Mouse (Mus musculus) frontal cortex, postnatal 14 days (tissue): ENCODE data around the gene Tmem89.

Experiments
- DNase-seq, 2 experiments: peaks; one replicate each; pipeline ENCODE4 v3.0.0; 2022; ENCODE audit warnings: low spot score in 2 of 2

Gene Tmem89

DNA sequence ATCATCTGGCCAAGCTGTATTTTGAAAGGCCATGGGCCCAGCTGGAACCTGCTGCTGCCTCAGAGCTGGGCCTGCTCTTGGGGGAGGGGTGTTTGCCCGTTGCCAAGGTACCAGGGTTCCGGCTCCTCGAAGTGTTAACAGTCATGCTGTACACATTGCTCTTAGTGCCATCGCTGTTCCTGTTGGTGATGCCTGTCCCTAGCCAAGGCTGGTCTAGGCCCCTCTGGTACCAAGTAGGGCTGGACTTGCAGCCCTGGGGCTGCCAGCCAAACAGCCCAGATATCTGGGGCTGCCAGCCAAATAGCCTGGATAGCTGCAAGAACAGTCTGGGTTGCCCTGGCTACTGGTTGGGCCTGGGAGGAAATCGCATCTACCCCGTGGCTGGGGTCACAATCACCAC, at the start of gene Tmem89:
Gene Tmem89 (plus strand): TSS at position 129 of the 400 bp plus-strand sequence.
- peak; percentile 36 to 63 for DNase-seq

GRCm38 (mm10) chr9:108912308-108912707, 2.1 kb upstream of the Tmem89 start:
- no peak for DNase-seq

DNA sequence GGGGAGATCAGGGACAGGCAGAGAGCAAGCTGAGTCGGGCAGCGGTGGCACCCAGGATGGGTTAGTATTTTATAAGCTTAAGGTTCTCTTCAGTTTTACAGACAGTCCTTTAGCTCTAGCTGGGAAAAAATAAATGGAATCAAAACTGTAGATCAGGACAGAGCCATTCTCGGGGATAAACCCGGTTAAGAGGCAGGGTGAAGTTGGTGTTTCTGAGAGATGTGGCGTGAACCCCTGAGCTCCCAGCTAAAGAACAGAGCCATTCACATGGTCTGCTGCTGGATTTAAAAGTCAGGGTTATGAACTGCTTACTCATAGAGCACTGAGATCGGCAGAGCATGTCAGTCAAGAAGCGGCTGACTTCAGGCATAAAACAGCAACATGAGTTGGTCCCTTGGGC, 1.3 kb upstream of the Tmem89 start:
- no peak for DNase-seq

GRCm38 (mm10) chr9:108913621-108914020, 798 bp upstream of the Tmem89 start:
- DNase-seq, result no peak

GRCm38 (mm10) chr9:108925897-108926296, 11.5 kb downstream of the Tmem89 start:
- DNase-seq, result no peak

GRCm38 (mm10) chr9:108928424-108928823, 14.0 kb downstream of the Tmem89 start:
- DNase-seq, result no peak

DNA sequence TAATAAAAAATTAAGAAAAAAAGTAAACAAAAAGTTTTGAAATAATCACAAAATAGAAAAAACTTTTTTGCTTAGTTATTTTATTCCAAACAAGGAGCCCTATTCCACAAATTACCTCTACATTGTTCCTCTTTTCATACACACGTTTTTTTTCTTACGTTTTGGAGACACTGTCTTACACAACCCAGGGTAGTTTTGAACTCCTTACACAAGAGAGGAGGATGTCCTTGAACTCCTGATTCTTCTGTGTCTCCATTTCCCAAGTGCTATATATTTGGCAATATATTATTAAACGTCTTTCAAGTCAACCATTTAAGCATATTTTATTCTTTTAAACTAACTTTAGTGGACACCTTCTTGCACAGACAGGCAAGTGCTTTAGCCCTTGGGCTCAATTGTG, 21.6 kb downstream of the Tmem89 start:
- DNase-seq, result no peak

GRCm38 (mm10) chr9:108936418-108937364, 22.3 kb downstream of the Tmem89 start, which contains the start of gene Uqcrc1:
Gene Uqcrc1 (plus strand): TSS chr9:108936633.
- DNase-seq, result peak; percentile 90 to 94

DNA sequence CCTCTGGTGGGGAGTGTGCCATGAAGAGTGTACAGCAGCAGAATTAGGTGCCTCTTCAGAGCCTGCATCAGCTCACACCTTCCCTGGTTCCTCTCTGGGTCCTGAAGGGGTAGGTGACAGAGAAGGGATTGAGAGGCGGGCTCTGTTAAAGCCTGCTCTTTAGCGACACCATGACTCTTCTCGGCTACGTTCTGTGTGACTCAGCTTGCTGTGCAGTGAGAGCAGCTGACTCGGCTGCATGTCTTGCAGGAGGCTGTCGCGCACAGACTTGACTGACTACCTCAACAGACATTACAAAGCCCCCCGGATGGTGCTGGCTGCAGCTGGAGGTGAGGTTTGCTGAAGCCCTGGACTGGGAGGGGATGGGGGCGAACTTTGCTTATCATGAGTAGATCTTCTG, 30.7 kb downstream of the Tmem89 start:
- DNase-seq, result no peak

DNA sequence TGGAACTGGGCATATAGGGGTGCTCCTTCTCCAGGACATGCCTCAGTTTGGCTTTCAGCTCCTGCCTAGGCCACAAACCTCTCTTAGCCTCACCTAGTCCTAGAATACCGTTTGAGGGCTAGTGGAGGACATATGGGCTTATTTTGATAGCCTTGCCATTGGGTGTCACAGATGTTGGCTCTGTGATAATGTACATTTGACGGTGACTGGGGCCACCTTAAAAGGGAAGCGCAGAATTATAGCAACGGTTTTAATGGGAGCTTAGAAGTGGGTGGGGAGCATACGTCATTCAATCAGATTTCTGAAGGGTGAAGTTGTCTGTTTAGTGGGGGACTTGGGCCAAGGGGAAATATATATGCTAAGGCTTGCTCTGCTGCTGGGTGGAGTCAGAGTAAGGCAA, 31.2 kb downstream of the Tmem89 start:
- no peak for DNase-seq

GRCm38 (mm10) chr9:108949231-108949966, 35.0 kb downstream of the Tmem89 start:
- no peak for DNase-seq

GRCm38 (mm10) chr9:108949967-108950728, 35.7 kb downstream of the Tmem89 start:
- no peak for DNase-seq

DNA sequence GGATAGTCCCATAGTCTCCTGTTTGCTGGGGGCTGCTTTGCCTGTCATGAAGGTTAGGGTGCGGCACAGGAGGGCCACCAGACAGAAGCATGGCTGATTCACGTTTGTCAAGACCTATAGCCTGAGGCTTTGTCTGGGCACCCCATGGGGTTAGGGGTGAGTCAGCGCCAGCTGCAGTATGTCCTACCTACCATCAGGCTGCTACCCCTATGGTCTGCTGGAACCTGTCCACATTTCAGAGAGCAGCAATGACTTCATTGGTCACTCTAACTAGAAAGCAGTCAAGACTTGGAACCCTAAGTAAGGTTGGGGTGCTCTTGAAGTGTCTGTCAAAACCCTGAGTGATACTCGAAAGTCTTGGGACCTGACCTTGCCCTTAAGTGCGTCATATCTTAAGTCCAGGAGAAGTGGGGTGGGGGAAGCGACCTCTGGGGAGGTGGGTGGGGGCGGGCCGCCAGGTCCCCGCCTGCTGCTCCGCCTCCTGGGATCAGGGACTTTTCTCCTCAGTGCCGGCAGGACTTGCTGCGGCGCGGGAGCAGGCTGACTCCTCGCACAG, 38.7 kb downstream of the Tmem89 start, which contains the start of gene Col7a1:
Gene Col7a1 (plus strand): TSS at position 506 of the 556 bp plus-strand sequence.
- no peak for DNase-seq

- no peak for DNase-seq
These were observed 40.8 kb downstream of the Tmem89 start for GRCm38 (mm10) chr9:108955241-108955640.

- no peak for DNase-seq
These were observed 41.4 kb downstream of the Tmem89 start for GRCm38 (mm10) chr9:108955846-108956245.

DNA sequence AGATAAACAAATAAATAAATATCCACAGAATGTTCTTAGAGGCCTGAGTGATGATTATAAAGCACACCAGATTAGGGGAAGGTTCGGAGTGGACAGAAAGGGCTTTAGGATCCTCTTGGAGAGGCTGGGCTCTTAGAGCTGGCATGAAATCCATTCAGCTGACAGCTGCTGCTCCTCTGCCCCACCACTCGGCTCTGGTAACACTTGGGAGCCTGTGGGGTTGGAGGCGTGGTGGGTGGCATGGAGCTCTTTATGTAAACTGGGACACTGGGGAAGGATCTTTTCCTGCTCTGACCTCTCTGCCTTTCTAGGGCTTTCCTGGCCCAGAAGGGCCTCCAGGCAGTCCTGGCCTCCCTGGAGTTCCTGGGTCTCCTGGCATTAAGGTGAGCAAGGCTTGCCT, 49.2 kb downstream of the Tmem89 start:
- DNase-seq, result no peak

- DNase-seq, result no peak
These were observed 49.9 kb downstream of the Tmem89 start for GRCm38 (mm10) chr9:108964338-108964737.
